Mouse (Mus musculus) cerebellum, adult 2 months (tissue): ENCODE results near the gene Natd1.

ENCODE experiments used
- CTCF ChIP-seq: fragments of 200-500 bp; IDR thresholded peaks from 2 replicates; pipeline ENCODE4 v1.5.1; 2011; ENCODE audit warnings: low read depth, mild to moderate bottlenecking, control low read depth, low read length, moderate library complexity, borderline replicate concordance; ENCODE audit not compliant: insufficient read depth
- POLR2A ChIP-seq: fragments of 200-500 bp; IDR thresholded peaks from 2 replicates; pipeline ENCODE4 v1.6.1; 2011; ENCODE audit warnings: low read length, control low read depth, borderline replicate concordance; ENCODE audit not compliant: insufficient read depth

GRCm38 (mm10) chr11:60955621-60956383, 41.3 kb upstream of the Natd1 start:
- no peak for TF ChIP-seq POLR2A
- no peak for TF ChIP-seq CTCF
